Mouse (Mus musculus) cortical plate, adult 2 months (tissue): Measurements from ENCODE around the gene Gtpbp6.
A peak's percentile ranks its signal among the peaks of the same experiment; 100 is the strongest.

Experiments
- CTCF ChIP-seq: fragments of 200-500 bp; IDR thresholded peaks from 2 replicates; pipeline ENCODE4 v1.5.1; 2011; ENCODE audit warnings: mild to moderate bottlenecking, control low read depth, low read length; ENCODE audit not compliant: insufficient read depth; ENCODE audit errors: extremely low read depth
- POLR2A ChIP-seq: fragments of 200-500 bp; IDR thresholded peaks from 2 replicates; pipeline ENCODE4 v1.6.1; 2011; ENCODE audit warnings: mild to moderate bottlenecking, low read length, control low read depth; ENCODE audit not compliant: insufficient read depth; ENCODE audit errors: extremely low read depth

DNA sequence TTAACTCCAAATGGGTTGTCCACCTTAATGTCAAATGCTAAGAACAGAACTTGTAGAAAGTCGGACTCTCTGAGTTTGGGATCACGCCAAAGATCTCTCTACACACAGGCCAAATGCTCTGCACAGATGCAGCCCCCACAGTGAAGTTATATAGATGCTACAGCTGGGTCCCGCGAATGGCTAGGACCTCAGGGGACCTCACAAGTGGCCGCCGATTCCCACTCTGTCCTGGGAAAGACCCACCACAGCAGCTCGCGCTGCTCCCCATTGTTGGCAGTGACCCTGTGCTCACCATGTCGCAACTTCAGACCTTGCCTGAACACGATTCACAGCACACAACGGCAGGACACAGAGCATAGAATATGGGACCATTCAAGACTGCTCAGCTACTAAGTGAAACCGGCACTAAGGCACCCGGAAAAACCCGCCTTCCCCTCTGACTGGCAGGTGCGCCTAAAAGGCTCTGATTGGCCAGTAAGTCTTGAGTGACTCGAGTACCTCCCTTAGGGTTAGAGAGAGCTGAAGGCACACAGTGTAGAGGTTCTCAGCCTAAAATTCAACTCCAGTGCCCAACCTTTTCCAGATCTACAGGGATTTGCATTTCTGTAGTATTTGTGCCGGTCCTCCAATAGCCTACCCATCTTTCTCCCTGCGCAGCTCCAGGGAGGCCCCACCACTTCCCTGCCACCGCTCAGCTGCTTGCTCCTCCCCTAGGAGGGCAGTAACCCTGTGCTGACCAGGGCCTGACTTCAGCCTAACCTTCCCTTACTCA lies 50.2 kb downstream of the Gtpbp6 start:
- TF ChIP-seq CTCF: no peak
- 0 out of 2 replicates have a peak, but pooled peaks have one; percentile 29 for TF ChIP-seq POLR2A
